8 mouse cellular contexts compared by ENCODE assay signal in the genomic region with DNA sequence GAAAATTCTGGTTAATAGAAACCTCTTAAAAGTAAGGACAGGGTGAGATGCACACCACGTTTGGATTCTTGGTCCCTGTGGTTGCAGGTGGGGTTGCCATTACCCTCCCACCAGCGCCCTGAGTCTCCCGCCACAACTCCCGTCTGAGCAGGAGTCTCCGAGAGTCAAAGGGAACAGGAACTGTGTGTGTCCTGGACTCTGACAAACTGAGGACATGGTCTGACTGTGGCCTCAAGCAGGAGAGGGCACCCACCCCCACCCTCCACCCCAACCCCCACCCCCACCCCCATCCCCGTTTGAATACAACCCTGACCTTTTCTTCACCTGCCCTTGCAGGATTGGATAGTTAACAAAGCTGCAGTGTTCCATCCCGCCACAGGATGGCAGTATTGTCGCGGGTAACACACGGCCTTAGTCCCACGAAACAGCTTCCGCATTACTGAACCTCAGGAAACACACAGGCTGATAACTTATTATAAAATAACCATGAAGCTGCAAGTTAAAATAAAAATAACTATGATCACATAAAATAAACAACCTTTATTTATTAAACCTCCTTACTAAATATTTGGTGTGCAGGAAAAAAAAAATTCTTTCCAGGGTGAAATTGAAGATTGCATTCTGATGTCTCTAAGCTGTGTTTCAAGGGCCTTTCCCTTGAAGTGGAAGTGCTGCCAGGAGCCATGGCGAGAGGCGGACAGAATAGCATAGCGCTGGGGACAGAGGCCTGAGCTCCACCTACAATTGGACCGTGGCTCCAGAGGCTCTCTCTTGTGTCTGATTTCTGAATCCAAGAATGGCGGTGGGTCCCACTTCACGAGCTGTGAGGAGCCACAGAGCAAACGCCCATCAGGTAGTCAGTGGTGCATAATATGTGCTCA.
A peak's percentile ranks its signal among the peaks of the same experiment; 100 is the strongest.
DNase-seq lines count a peak whose midpoint lies in the region; ATAC-seq and TF ChIP-seq lines count a peak whose summit lies in the region.

No protein-coding gene starts in this region.

- DNase-seq in fibroblast of lung, adult 2 months (ENCODE audit: low read depth) = peak; percentile 13
- DNase-seq in kidney, postnatal 25 days = peak; percentile 80 to 85
- DNase-seq in liver, postnatal 0 days = peak; percentile 84

- peak; percentile 98 for TF ChIP-seq CTCF in bone marrow, adult 2 months (IDR thresholded peaks at IDR 0.05; ENCODE audit: control insufficient read depth, insufficient read depth, low read length)
- peak; percentile 92 for TF ChIP-seq CTCF in liver, postnatal 0 days (IDR thresholded peaks at IDR 0.05; ENCODE audit: low read depth)
- TF ChIP-seq CTCF in testis, adult 2 months (IDR thresholded peaks at IDR 0.05; ENCODE audit: control insufficient read depth, insufficient read depth, insufficient replicate concordance, low read depth, low read length) = peak; percentile 91; the same call in 1 of the 2 replicates

- ATAC-seq in CD4-positive, CD25-positive, alpha-beta regulatory T cell, adult 4 months = peak; percentile 90
- ATAC-seq in heart, embryonic 15.5 days (replicated peaks; ENCODE audit: insufficient number of reproducible peaks, insufficient read depth, low FRiP score, low read depth) = no peak; the same call in 1 of the 2 replicates
- ATAC-seq in liver, postnatal 0 days = peak; percentile 47
- peak; percentile 27; the same call in 1 of the 2 replicates for ATAC-seq in neural tube, embryonic 12.5 days (ENCODE audit: low FRiP score, low read depth)

- no peaks in the 10 kb centered on the region for H3K36me3 ChIP-seq in heart, embryonic 15.5 days
- H3K36me3 ChIP-seq in liver, postnatal 0 days (replicated peaks; ENCODE audit: insufficient read depth, low read length) = no peaks in the 10 kb centered on the region
- H3K36me3 ChIP-seq in neural tube, embryonic 12.5 days = no peaks in the 10 kb centered on the region
- no peaks in the 10 kb centered on the region for H3K36me3 ChIP-seq in testis, adult 2 months (ENCODE audit: control insufficient read depth, insufficient read depth, low read length)

- no peak overlapping the region for H3K9ac ChIP-seq in heart, embryonic 15.5 days
- no peak overlapping the region for H3K9ac ChIP-seq in liver, postnatal 0 days (replicated peaks)
- H3K9ac ChIP-seq in neural tube, embryonic 12.5 days = no peak overlapping the region

- H3K4me2 ChIP-seq in heart, embryonic 15.5 days = no peak overlapping the region
- H3K4me2 ChIP-seq in liver, postnatal 0 days (ENCODE audit: low read depth, low read length) = 0 out of 2 replicates have a peak overlapping the region, but pooled peaks have one; percentile 13
- H3K4me2 ChIP-seq in neural tube, embryonic 12.5 days (replicated peaks) = no peak overlapping the region

- peak overlapping the region; percentile 67 for H3K27ac ChIP-seq in bone marrow, adult 2 months (ENCODE audit: control insufficient read depth, insufficient read depth, low read depth, low read length, poor library complexity)
- peak overlapping the region; percentile 52; the same call in 1 of the 2 replicates for H3K27ac ChIP-seq in heart, embryonic 15.5 days
- peak overlapping the region; percentile 89 for H3K27ac ChIP-seq in liver, postnatal 0 days (ENCODE audit: low read depth)
- H3K27ac ChIP-seq in neural tube, embryonic 12.5 days = no peak overlapping the region
- no peak overlapping the region for H3K27ac ChIP-seq in testis, adult 2 months (ENCODE audit: control insufficient read depth, insufficient read depth, low read depth, low read length)

- 17% methylated on average over 19 of the region's 19 CpGs for WGBS in bone marrow, adult 2 months
- 21% methylated on average over 19 of the region's 19 CpGs for WGBS in heart, embryonic 15.5 days
- WGBS in liver, postnatal 0 days (ENCODE audit: insufficient replicate concordance) = 17% methylated on average over 19 of the region's 19 CpGs
- 20% methylated on average over 19 of the region's 19 CpGs for WGBS in neural tube, embryonic 12.5 days

- H3K4me1 ChIP-seq in bone marrow, adult 2 months (ENCODE audit: control insufficient read depth, insufficient read depth, low read length) = peaks cover 4% of the 10 kb centered on the region
- H3K4me1 ChIP-seq in heart, embryonic 15.5 days (replicated peaks) = peaks cover 7% of the 10 kb centered on the region
- peaks cover 42% of the 10 kb centered on the region for H3K4me1 ChIP-seq in liver, postnatal 0 days (ENCODE audit: insufficient read depth)
- H3K4me1 ChIP-seq in neural tube, embryonic 12.5 days = peaks cover 5% of the 10 kb centered on the region; the same call in 1 of the 2 replicates
- peaks cover 3% of the 10 kb centered on the region for H3K4me1 ChIP-seq in testis, adult 2 months (ENCODE audit: control insufficient read depth, insufficient read depth, low read length)

- H3K9me3 ChIP-seq in heart, embryonic 15.5 days (replicated peaks) = no peaks in the 10 kb centered on the region
- H3K9me3 ChIP-seq in liver, postnatal 0 days (ENCODE audit: low read length) = no peaks in the 10 kb centered on the region
- no peaks in the 10 kb centered on the region for H3K9me3 ChIP-seq in neural tube, embryonic 12.5 days

- H3K4me3 ChIP-seq in bone marrow, adult 2 months (replicated peaks; ENCODE audit: control insufficient read depth, low read depth, low read length) = no peak overlapping the region
- no peak overlapping the region for H3K4me3 ChIP-seq in heart, embryonic 15.5 days
- no peak overlapping the region for H3K4me3 ChIP-seq in liver, postnatal 0 days (ENCODE audit: low read depth, low read length)
- H3K4me3 ChIP-seq in neural tube, embryonic 12.5 days = no peak overlapping the region
- no peak overlapping the region for H3K4me3 ChIP-seq in testis, adult 2 months (ENCODE audit: control insufficient read depth, low read depth, low read length)

- no peak for TF ChIP-seq POLR2A in bone marrow, adult 2 months (IDR thresholded peaks at IDR 0.05; ENCODE audit: borderline replicate concordance, control insufficient read depth, low read depth, low read length)
- TF ChIP-seq POLR2A in testis, adult 2 months (IDR thresholded peaks at IDR 0.05; ENCODE audit: control insufficient read depth, low read depth, low read length) = no peak

- no peaks in the 10 kb centered on the region for H3K27me3 ChIP-seq in heart, embryonic 15.5 days
- H3K27me3 ChIP-seq in liver, postnatal 0 days (ENCODE audit: insufficient read depth, low read length) = no peaks in the 10 kb centered on the region
- peaks cover 9% of the 10 kb centered on the region; the same call in 1 of the 2 replicates for H3K27me3 ChIP-seq in neural tube, embryonic 12.5 days (replicated peaks)
- no peaks in the 10 kb centered on the region for H3K27me3 ChIP-seq in testis, adult 2 months (ENCODE audit: control insufficient read depth, insufficient read depth, low read length)

- no peak for TF ChIP-seq EP300 in liver, postnatal 0 days (IDR thresholded peaks at IDR 0.05; ENCODE audit: low read depth)

Comparison
In these comparisons a context has a peak if more than half of its experiments do, and no peak if none do; other contexts are left out.
1. H3K27ac ChIP-seq: peak in bone marrow, adult 2 months (single experiment), heart, embryonic 15.5 days (single experiment) and liver, postnatal 0 days (single experiment); none in neural tube, embryonic 12.5 days (single experiment) and testis, adult 2 months (single experiment).
2. DNase-seq: peak in every context shown above with its lines; median percentile 84 in liver, postnatal 0 days; 82 in kidney, postnatal 25 days; 13 in fibroblast of lung, adult 2 months.
3. Peak in every context shown above with its lines, with median percentiles within 50 percentile points of each other: CTCF ChIP-seq.